Mouse (Mus musculus): ENCODE results near the gene Slc22a13. TPM values are rescaled to one million over a fixed set of nuclear protein-coding genes. Genes with fewer than 3 reads are reported as not detected.
A peak's percentile ranks its signal among the peaks of the same experiment; 100 is the strongest.

Gene Slc22a13
- polyA plus RNA-seq, 1 experiment from 2014 or later, result not detected

- Histone ChIP-seq H3K4me2 (replicated peaks) (no peak overlapping the region), H3K9me3 (replicated peaks) (no peaks in the 10 kb centered on the region), H3K36me3 (no peaks in the 10 kb centered on the region), H3K9ac (no peak overlapping the region), H3K4me1 (no peaks in the 10 kb centered on the region), H3K4me3 (replicated peaks) (no peak overlapping the region), H3K27ac (replicated peaks) (no peak overlapping the region), H3K27me3 (no peaks in the 10 kb centered on the region)
- no peak for ATAC-seq (ENCODE audit: insufficient number of reproducible peaks, low FRiP score, low TSS enrichment, low read depth)
- 85% methylated on average over 5 of the region's 5 CpGs for WGBS
Measured at GRCm38 (mm10) chr9:119201653-119202052, 7.2 kb downstream of the Slc22a13 start.

GRCm38 (mm10) chr9:119199151-119199861 is 9.6 kb downstream of the Slc22a13 start:
- 58% methylated on average over 10 of the region's 10 CpGs for WGBS
- H3K4me3 ChIP-seq (replicated peaks), result no peak overlapping the region
- no peak overlapping the region for H3K9ac ChIP-seq
- no peaks in the 10 kb centered on the region for H3K9me3 ChIP-seq (replicated peaks)
- no peaks in the 10 kb centered on the region for H3K36me3 ChIP-seq
- no peak overlapping the region for H3K27ac ChIP-seq (replicated peaks)
- H3K27me3 ChIP-seq, result no peaks in the 10 kb centered on the region
- no peak overlapping the region for H3K4me2 ChIP-seq (replicated peaks)
- ATAC-seq (ENCODE audit: insufficient number of reproducible peaks, low FRiP score, low TSS enrichment, low read depth), result no peak
- no peaks in the 10 kb centered on the region for H3K4me1 ChIP-seq

GRCm38 (mm10) chr9:119192202-119192990 is 16.5 kb downstream of the Slc22a13 start:
- Histone ChIP-seq H3K9me3 (replicated peaks) (no peaks in the 10 kb centered on the region), H3K4me3 (replicated peaks) (no peak overlapping the region), H3K9ac (no peak overlapping the region), H3K27me3 (no peaks in the 10 kb centered on the region), H3K4me1 (no peaks in the 10 kb centered on the region), H3K36me3 (no peaks in the 10 kb centered on the region), H3K27ac (replicated peaks) (no peak overlapping the region), H3K4me2 (replicated peaks) (no peak overlapping the region)
- no peak; the same call in 1 of the 2 replicates for ATAC-seq (ENCODE audit: insufficient number of reproducible peaks, low FRiP score, low TSS enrichment, low read depth)
- 33% methylated on average over 11 of the region's 11 CpGs for WGBS

- ATAC-seq (ENCODE audit: insufficient number of reproducible peaks, low FRiP score, low TSS enrichment, low read depth), result no peak
Measured at GRCm38 (mm10) chr9:119181241-119181728, 27.6 kb downstream of the Slc22a13 start.

GRCm38 (mm10) chr9:119179292-119179691 is 29.6 kb downstream of the Slc22a13 start:
- no peaks in the 10 kb centered on the region for H3K9me3 ChIP-seq (replicated peaks)
- H3K4me2 ChIP-seq (replicated peaks), result no peak overlapping the region
- H3K4me3 ChIP-seq (replicated peaks), result no peak overlapping the region
- no peaks in the 10 kb centered on the region for H3K36me3 ChIP-seq
- H3K27ac ChIP-seq (replicated peaks), result no peak overlapping the region
- peaks cover 14% of the 10 kb centered on the region for H3K4me1 ChIP-seq
- no peak for ATAC-seq (ENCODE audit: insufficient number of reproducible peaks, low FRiP score, low TSS enrichment, low read depth)
- 90% methylated on average over 11 of the region's 11 CpGs for WGBS
- H3K9ac ChIP-seq, result no peak overlapping the region
- H3K27me3 ChIP-seq, result no peaks in the 10 kb centered on the region

More at GRCm38 (mm10) chr9:119181241-119181728, 27.6 kb downstream of the Slc22a13 start:
- H3K27me3 ChIP-seq, result no peaks in the 10 kb centered on the region
- no peak overlapping the region for H3K4me2 ChIP-seq (replicated peaks)
- H3K4me3 ChIP-seq (replicated peaks), result no peak overlapping the region
- H3K9ac ChIP-seq, result no peak overlapping the region
- peaks cover 14% of the 10 kb centered on the region for H3K4me1 ChIP-seq
- WGBS, result 32% methylated on average over 3 of the region's 3 CpGs
- H3K27ac ChIP-seq (replicated peaks), result 0 out of 2 replicates have a peak overlapping the region, but pooled peaks have one; percentile 25
- H3K36me3 ChIP-seq, result no peaks in the 10 kb centered on the region
- no peaks in the 10 kb centered on the region for H3K9me3 ChIP-seq (replicated peaks)

- Histone ChIP-seq H3K4me3 (replicated peaks) (no peak overlapping the region), H3K36me3 (no peaks in the 10 kb centered on the region), H3K27ac (replicated peaks) (no peak overlapping the region), H3K9me3 (replicated peaks) (no peaks in the 10 kb centered on the region), H3K9ac (no peak overlapping the region), H3K27me3 (no peaks in the 10 kb centered on the region), H3K4me1 (no peaks in the 10 kb centered on the region), H3K4me2 (replicated peaks) (no peak overlapping the region)
- ATAC-seq (ENCODE audit: insufficient number of reproducible peaks, low FRiP score, low TSS enrichment, low read depth), result no peak
- WGBS, result 88% methylated on average over 2 of the region's 2 CpGs
Measured at GRCm38 (mm10) chr9:119167608-119168007, 41.3 kb downstream of the Slc22a13 start.

GRCm38 (mm10) chr9:119165548-119165947 is 43.4 kb downstream of the Slc22a13 start:
- H3K36me3 ChIP-seq, result no peaks in the 10 kb centered on the region
- ATAC-seq (ENCODE audit: insufficient number of reproducible peaks, low FRiP score, low TSS enrichment, low read depth), result no peak
- WGBS, result 91% methylated on average over 6 of the region's 6 CpGs

GRCm38 (mm10) chr9:119164743-119165142 is 44.2 kb downstream of the Slc22a13 start:
- H3K27me3 ChIP-seq, result no peaks in the 10 kb centered on the region
- 72% methylated on average over 7 of the region's 7 CpGs for WGBS
- H3K27ac ChIP-seq (replicated peaks), result no peak overlapping the region
- no peak overlapping the region for H3K9ac ChIP-seq
- H3K4me1 ChIP-seq, result no peaks in the 10 kb centered on the region
- no peak overlapping the region for H3K4me2 ChIP-seq (replicated peaks)
- H3K4me3 ChIP-seq (replicated peaks), result no peak overlapping the region
- no peaks in the 10 kb centered on the region for H3K36me3 ChIP-seq
- no peaks in the 10 kb centered on the region for H3K9me3 ChIP-seq (replicated peaks)
- ATAC-seq (ENCODE audit: insufficient number of reproducible peaks, low FRiP score, low TSS enrichment, low read depth), result no peak

More at GRCm38 (mm10) chr9:119165548-119165947, 43.4 kb downstream of the Slc22a13 start:
- Histone ChIP-seq H3K9ac (no peak overlapping the region), H3K4me2 (replicated peaks) (no peak overlapping the region), H3K27me3 (no peaks in the 10 kb centered on the region), H3K4me3 (replicated peaks) (no peak overlapping the region), H3K9me3 (replicated peaks) (no peaks in the 10 kb centered on the region), H3K4me1 (no peaks in the 10 kb centered on the region), H3K27ac (replicated peaks) (no peak overlapping the region)

GRCm38 (mm10) chr9:119160689-119161088 is 48.2 kb downstream of the Slc22a13 start:
- no peak for ATAC-seq (ENCODE audit: insufficient number of reproducible peaks, low FRiP score, low TSS enrichment, low read depth)
- Histone ChIP-seq H3K4me2 (replicated peaks) (no peak overlapping the region), H3K27ac (replicated peaks) (no peak overlapping the region), H3K27me3 (peaks cover 10% of the 10 kb centered on the region), H3K9ac (no peak overlapping the region), H3K4me3 (replicated peaks) (no peak overlapping the region), H3K9me3 (replicated peaks) (no peaks in the 10 kb centered on the region), H3K36me3 (no peaks in the 10 kb centered on the region), H3K4me1 (0 out of 2 replicates have a peak, but pooled peaks cover 5% of the 10 kb centered on the region)
- WGBS, result 67% methylated on average over 3 of the region's 3 CpGs

- H3K4me1 ChIP-seq, result 0 out of 2 replicates have a peak, but pooled peaks cover 5% of the 10 kb centered on the region
- H3K4me2 ChIP-seq (replicated peaks), result no peak within 1 kb of the TSS
- no peaks in the 10 kb centered on the region for H3K9me3 ChIP-seq (replicated peaks)
- peaks cover 20% of the 10 kb centered on the region for H3K27me3 ChIP-seq
- H3K36me3 ChIP-seq, result no peaks in the 10 kb centered on the region
- no peak within 1 kb of the TSS for H3K9ac ChIP-seq
- H3K4me3 ChIP-seq (replicated peaks), result no peak within 1 kb of the TSS
- H3K27ac ChIP-seq (replicated peaks), result no peak within 1 kb of the TSS
- no peak for ATAC-seq (ENCODE audit: insufficient number of reproducible peaks, low FRiP score, low TSS enrichment, low read depth)
- WGBS, result 49% methylated on average over 4 of the region's 4 CpGs
Measured at GRCm38 (mm10) chr9:119158861-119159260, 50.0 kb downstream of the Slc22a13 start, which contains the start of gene Gm47289. Gm47289 (plus strand) TSS chr9:119159161.
